Mouse (Mus musculus) lung, adult 2 months (tissue): ENCODE measurements around the gene Snx29.

Experiments used
- CTCF ChIP-seq: fragments of 200-500 bp; IDR thresholded peaks from 2 replicates; pipeline ENCODE4 v1.5.1; 2011; ENCODE audit warnings: mild to moderate bottlenecking, low read length, control low read depth; ENCODE audit not compliant: insufficient read depth
- POLR2A ChIP-seq: fragments of 200-500 bp; IDR thresholded peaks from 2 replicates; pipeline ENCODE4 v1.6.1; 2011; ENCODE audit warnings: low read depth, mild to moderate bottlenecking, control low read depth, low read length, borderline replicate concordance; ENCODE audit errors: extremely low read depth

DNA sequence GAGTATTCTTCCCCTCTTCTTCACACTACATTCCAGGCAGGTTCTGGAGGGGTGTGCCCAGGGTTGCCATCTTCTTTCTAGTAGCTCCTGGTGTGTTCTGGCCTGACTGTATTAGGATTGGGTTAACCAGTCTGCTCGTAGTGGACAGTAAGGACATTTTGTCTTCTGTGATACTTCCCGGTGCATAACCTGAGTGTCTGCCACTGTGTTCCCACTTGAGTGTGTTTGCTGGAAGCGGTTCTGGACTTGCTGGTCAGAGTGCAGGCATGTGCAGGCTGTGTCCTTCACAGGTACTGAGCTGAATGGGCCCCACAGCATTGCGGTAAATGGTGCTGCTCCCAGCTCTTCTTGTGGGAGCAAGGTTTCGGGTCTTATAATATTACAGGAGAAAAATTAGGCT is 125.2 kb downstream of the Snx29 start:
- no peak for TF ChIP-seq CTCF
- no peak for TF ChIP-seq POLR2A
